Mouse (Mus musculus) lung, adult 2 months (tissue): Measurements from ENCODE around the gene Srgap1.

ENCODE experiments used
- CTCF ChIP-seq: fragments of 200-500 bp; IDR thresholded peaks from 2 replicates; pipeline ENCODE4 v1.5.1; 2011; ENCODE audit warnings: mild to moderate bottlenecking, low read length, control low read depth; ENCODE audit not compliant: insufficient read depth
- POLR2A ChIP-seq: fragments of 200-500 bp; IDR thresholded peaks from 2 replicates; pipeline ENCODE4 v1.6.1; 2011; ENCODE audit warnings: low read depth, mild to moderate bottlenecking, control low read depth, low read length, borderline replicate concordance; ENCODE audit errors: extremely low read depth

DNA sequence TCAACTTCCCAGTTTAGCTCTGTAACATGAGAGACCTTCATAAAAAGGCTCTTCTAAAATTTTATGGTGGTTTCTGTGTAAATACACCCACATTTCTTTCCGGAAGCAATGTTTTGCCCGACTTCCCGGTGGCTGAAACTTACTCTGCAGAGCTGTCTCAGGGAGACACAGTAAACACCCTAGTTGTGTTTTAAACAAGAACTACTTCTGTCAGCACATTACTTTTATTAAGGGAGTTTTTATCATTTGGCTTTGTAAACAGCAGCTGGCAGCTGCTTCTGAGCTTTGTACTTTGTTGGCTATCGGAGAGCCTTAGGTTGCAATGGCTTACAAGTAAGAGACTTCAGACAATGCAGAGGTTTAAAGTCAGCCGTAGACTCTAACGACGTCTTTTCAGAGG is 17.4 kb downstream of the Srgap1 start:
- TF ChIP-seq CTCF, result no peak
- TF ChIP-seq POLR2A, result no peak
